Mouse (Mus musculus) kidney, embryonic 15.5 days (tissue): ENCODE data around the gene Pald1. TPM values are rescaled to one million over a fixed set of nuclear protein-coding genes. Genes with fewer than 3 reads are reported as not detected.

Experiments used
- ATAC-seq: fragments of 200-750 bp; cut with Nextera tagmentation; replicated peaks from 2 replicates; pipeline ENCODE4 v1.8.0; 2017; ENCODE audit warnings: moderate TSS enrichment; ENCODE audit not compliant: low FRiP score
- H3K27ac ChIP-seq: fragments of 300-500 bp; sonication (generic); 2 replicates; pipeline ENCODE4 v1.5.1; 2015; ENCODE audit warnings: mild to moderate bottlenecking, inconsistent platforms
- H3K27me3 ChIP-seq: fragments of 300-500 bp; sonication (generic); 2 replicates; pipeline ENCODE4 v1.6.1; 2015; ENCODE audit warnings: inconsistent platforms
- H3K36me3 ChIP-seq: fragments of 300-500 bp; sonication (generic); 2 replicates; pipeline ENCODE4 v1.6.1; 2015; ENCODE audit warnings: inconsistent platforms
- H3K4me1 ChIP-seq: fragments of 300-500 bp; sonication (generic); 2 replicates; pipeline ENCODE4 v1.6.1; 2015; ENCODE audit warnings: inconsistent platforms
- H3K4me2 ChIP-seq: fragments of 300-500 bp; sonication (generic); 2 replicates; pipeline ENCODE4 v1.6.1; 2015; ENCODE audit warnings: moderate library complexity, mild to moderate bottlenecking, inconsistent platforms
- H3K4me3 ChIP-seq: fragments of 300-500 bp; sonication (generic); replicated peaks from 2 replicates; pipeline ENCODE4 v1.5.1; 2015; ENCODE audit warnings: mild to moderate bottlenecking, inconsistent platforms
- H3K9ac ChIP-seq: fragments of 300-500 bp; sonication (generic); 2 replicates; pipeline ENCODE4 v1.6.1; 2015; ENCODE audit warnings: mild to moderate bottlenecking, inconsistent platforms
- H3K9me3 ChIP-seq: fragments of 300-500 bp; sonication (generic); replicated peaks from 2 replicates; pipeline ENCODE4 v1.6.1; 2016; ENCODE audit warnings: inconsistent platforms
- WGBS: fragments of 180-500 bp; shearing (Covaris S2); methylation state at CpG from one replicate; pipeline ENCODE4 v1.1.7; 2015; ENCODE audit warnings: mixed read lengths; 5-methylcytosine and 5-hydroxymethylcytosine counted together
- polyA plus RNA-seq: library from polyadenylated mRNA; unstranded; fragments of >200 nt; fragmentation: Nextera tagmentation; extraction: Ambion mirVana; gene quantifications from 2 replicates; pipeline ENCODE4 v1.2.1, GENCODE M21; 2015

The Pald1 gene
- polyA plus RNA-seq, 1 experiment from 2014 or later: 37.3 TPM

- ATAC-seq: no peak
- Histone ChIP-seq H3K9ac (no peak overlapping the region), H3K9me3 (no peaks in the 10 kb centered on the region), H3K4me1 (peaks cover 86% of the 10 kb centered on the region), H3K27me3 (no peaks in the 10 kb centered on the region), H3K36me3 (no peaks in the 10 kb centered on the region), H3K4me2 (peak overlapping the region; percentile 98), H3K4me3 (peak overlapping the region; percentile 65), H3K27ac (peak overlapping the region; percentile 60)
- WGBS: 14% methylated on average over 9 of the region's 9 CpGs
Observed at GRCm38 (mm10) chr10:61380186-61380585, 3.1 kb downstream of the Pald1 start.

- ATAC-seq: no peak
- Histone ChIP-seq H3K27me3 (no peaks in the 10 kb centered on the region), H3K27ac (0 out of 2 replicates have a peak overlapping the region, but pooled peaks have one; percentile 19), H3K4me2 (peak overlapping the region; percentile 98), H3K4me3 (no peak overlapping the region), H3K9me3 (no peaks in the 10 kb centered on the region), H3K36me3 (no peaks in the 10 kb centered on the region), H3K4me1 (peaks cover 93% of the 10 kb centered on the region), H3K9ac (no peak overlapping the region)
- WGBS: 92% methylated on average over 13 of the region's 13 CpGs
Observed at GRCm38 (mm10) chr10:61379340-61380040, 3.8 kb downstream of the Pald1 start.

GRCm38 (mm10) chr10:61378698-61379097 is 4.6 kb downstream of the Pald1 start:
- no peak for ATAC-seq
- Histone ChIP-seq H3K9ac (no peak overlapping the region), H3K4me2 (no peak overlapping the region), H3K4me3 (no peak overlapping the region), H3K36me3 (no peaks in the 10 kb centered on the region), H3K9me3 (peaks cover 3% of the 10 kb centered on the region), H3K27me3 (no peaks in the 10 kb centered on the region), H3K4me1 (peaks cover 94% of the 10 kb centered on the region), H3K27ac (0 out of 2 replicates have a peak overlapping the region, but pooled peaks have one; percentile 5)
- WGBS: 78% methylated on average over 5 of the region's 5 CpGs

- 92% methylated on average over 5 of the region's 5 CpGs for WGBS
- Histone ChIP-seq H3K27ac (peak overlapping the region; percentile 59; the same call in 1 of the 2 replicates), H3K4me3 (no peak overlapping the region), H3K27me3 (no peaks in the 10 kb centered on the region), H3K9me3 (peaks cover 3% of the 10 kb centered on the region), H3K9ac (no peak overlapping the region), H3K36me3 (no peaks in the 10 kb centered on the region), H3K4me2 (no peak overlapping the region), H3K4me1 (peaks cover 97% of the 10 kb centered on the region)
- ATAC-seq: no peak
Observed at GRCm38 (mm10) chr10:61378050-61378449, 5.3 kb downstream of the Pald1 start.

DNA sequence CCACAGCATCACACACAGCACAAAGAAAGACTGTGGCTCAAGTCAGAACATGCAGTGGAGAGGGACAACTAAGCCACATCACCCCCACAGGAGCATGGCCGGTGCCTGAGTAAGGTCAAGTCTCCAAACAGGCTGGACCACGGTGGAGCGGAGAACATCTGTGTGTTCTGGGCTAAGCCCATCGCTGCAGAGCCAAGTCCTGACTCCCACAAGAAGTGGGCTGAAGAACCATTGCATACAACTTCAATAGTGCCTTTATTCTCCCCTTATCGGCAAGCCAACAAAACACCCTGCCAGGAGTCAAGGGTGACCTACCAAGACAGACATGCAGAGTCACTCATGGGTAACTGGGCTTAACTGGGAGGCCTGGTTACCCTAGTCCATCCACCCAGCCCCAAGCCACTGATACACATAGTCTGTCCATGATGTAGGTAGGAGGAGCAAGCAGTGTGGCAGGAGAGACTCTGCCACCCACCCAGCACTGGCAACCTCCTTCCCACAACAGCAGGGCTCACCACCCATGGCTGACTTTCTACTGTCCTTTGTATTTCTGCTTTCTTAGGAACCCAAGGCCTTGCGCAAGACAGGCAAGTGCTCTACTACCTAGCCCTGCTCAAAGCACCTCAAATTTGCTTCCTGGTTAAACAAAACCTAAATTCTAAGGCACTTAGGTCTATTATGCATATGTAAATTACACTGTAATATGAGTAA is 8.4 kb downstream of the Pald1 start:
- Histone ChIP-seq H3K4me1 (peaks cover 98% of the 10 kb centered on the region), H3K27ac (peak overlapping the region; percentile 86), H3K9me3 (peaks cover 3% of the 10 kb centered on the region), H3K4me2 (0 out of 2 replicates have a peak overlapping the region, but pooled peaks have one; percentile 21), H3K36me3 (no peaks in the 10 kb centered on the region), H3K4me3 (no peak overlapping the region), H3K9ac (no peak overlapping the region), H3K27me3 (no peaks in the 10 kb centered on the region)
- peak; percentile 59 for ATAC-seq
- WGBS: 49% methylated on average over 6 of the region's 6 CpGs

DNA sequence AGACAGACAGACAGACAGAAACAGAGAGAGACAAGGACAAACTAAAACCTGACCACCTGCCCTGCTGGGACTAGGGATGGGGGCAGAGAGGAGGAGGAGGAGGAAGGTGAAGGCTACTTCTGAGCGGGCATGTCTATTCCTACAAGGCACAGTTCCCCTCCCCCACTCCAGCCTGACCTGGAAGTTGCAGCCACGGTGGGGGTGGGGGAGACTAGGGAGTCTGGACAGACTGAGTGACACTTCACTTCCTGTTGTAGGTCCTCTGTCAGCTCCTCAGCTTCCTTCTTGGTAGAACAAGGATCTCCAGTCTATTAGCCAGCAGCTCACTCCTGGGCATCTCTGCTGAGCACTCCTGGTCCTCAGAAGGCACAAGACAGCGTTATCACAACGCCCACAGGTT is 9.3 kb downstream of the Pald1 start:
- Histone ChIP-seq H3K27me3 (no peaks in the 10 kb centered on the region), H3K4me3 (no peak overlapping the region), H3K27ac (peak overlapping the region; percentile 86), H3K9me3 (peaks cover 3% of the 10 kb centered on the region), H3K36me3 (no peaks in the 10 kb centered on the region), H3K4me2 (0 out of 2 replicates have a peak overlapping the region, but pooled peaks have one; percentile 21), H3K4me1 (peaks cover 99% of the 10 kb centered on the region), H3K9ac (no peak overlapping the region)
- ATAC-seq: no peak
- 19% methylated on average over 4 of the region's 4 CpGs for WGBS

- Histone ChIP-seq H3K4me3 (no peak overlapping the region), H3K36me3 (no peaks in the 10 kb centered on the region), H3K4me2 (no peak overlapping the region), H3K4me1 (peaks cover 96% of the 10 kb centered on the region), H3K27ac (peak overlapping the region; percentile 76), H3K9ac (no peak overlapping the region), H3K27me3 (no peaks in the 10 kb centered on the region), H3K9me3 (peaks cover 3% of the 10 kb centered on the region)
- no peak for ATAC-seq
- WGBS: 41% methylated on average over 4 of the region's 4 CpGs
Observed at GRCm38 (mm10) chr10:61372585-61372923, 10.8 kb downstream of the Pald1 start.

- peaks cover 91% of the 10 kb centered on the region for H3K4me1 ChIP-seq
- 65% methylated on average over 9 of the region's 9 CpGs for WGBS
- H3K9me3 ChIP-seq: peaks cover 3% of the 10 kb centered on the region
- no peak overlapping the region for H3K4me2 ChIP-seq
- H3K27me3 ChIP-seq: no peaks in the 10 kb centered on the region
- no peaks in the 10 kb centered on the region for H3K36me3 ChIP-seq
- ATAC-seq: no peak
- peak overlapping the region; percentile 86 for H3K27ac ChIP-seq
- H3K4me3 ChIP-seq: no peak overlapping the region
- no peak overlapping the region for H3K9ac ChIP-seq
Observed at GRCm38 (mm10) chr10:61371884-61372584, 11.3 kb downstream of the Pald1 start.

DNA sequence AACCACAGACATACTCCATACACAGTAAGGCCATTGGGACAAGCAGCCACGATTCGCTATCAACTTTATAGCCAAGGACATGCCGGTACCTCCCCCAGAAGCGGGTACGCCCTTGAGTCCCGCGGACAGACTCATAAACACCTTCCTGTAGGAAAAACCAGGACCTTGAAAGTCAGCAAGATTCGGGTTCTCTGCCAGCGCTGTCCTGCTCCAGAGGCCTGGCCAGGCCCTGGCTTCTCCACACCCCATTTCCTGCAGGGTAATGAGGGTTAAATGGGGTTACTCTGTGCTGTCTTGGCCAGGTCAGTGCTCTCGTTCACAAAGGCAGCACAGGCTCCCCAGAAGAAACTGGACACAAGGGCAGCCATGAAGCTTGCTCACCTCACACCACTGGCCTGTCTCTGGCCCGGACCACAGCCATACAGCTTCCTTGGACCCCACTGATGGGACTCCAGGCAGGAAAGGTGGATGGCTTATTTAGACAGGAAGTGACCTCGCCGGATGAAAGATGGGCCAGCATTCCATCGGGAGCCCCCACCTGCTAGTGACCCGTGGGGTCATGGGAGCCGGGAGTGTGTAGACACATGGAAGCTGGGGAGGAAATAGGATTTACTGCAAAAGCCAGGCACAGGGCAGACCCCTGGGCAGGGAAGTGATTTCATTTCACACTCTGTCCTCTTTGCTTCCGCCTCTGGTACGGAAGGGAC is 12.9 kb downstream of the Pald1 start:
- Histone ChIP-seq H3K9ac (no peak overlapping the region), H3K27ac (peak overlapping the region; percentile 86), H3K4me2 (peak overlapping the region; percentile 17), H3K36me3 (no peaks in the 10 kb centered on the region), H3K27me3 (no peaks in the 10 kb centered on the region), H3K4me1 (peaks cover 82% of the 10 kb centered on the region), H3K4me3 (0 out of 2 replicates have a peak overlapping the region, but pooled peaks have one; percentile 1), H3K9me3 (peaks cover 3% of the 10 kb centered on the region)
- ATAC-seq: peak; percentile 27
- WGBS: 11% methylated on average over 18 of the region's 18 CpGs

GRCm38 (mm10) chr10:61369755-61370154 is 13.6 kb downstream of the Pald1 start:
- H3K27ac ChIP-seq: peak overlapping the region; percentile 86
- H3K4me1 ChIP-seq: peaks cover 76% of the 10 kb centered on the region
- 0 out of 2 replicates have a peak, but pooled peaks cover under 1% of the 10 kb centered on the region for H3K36me3 ChIP-seq
- ATAC-seq: no peak
- no peak overlapping the region for H3K4me3 ChIP-seq
- peaks cover 3% of the 10 kb centered on the region for H3K9me3 ChIP-seq
- H3K27me3 ChIP-seq: no peaks in the 10 kb centered on the region
- no peak overlapping the region for H3K9ac ChIP-seq
- WGBS: 31% methylated on average over 5 of the region's 5 CpGs
- no peak overlapping the region for H3K4me2 ChIP-seq

DNA sequence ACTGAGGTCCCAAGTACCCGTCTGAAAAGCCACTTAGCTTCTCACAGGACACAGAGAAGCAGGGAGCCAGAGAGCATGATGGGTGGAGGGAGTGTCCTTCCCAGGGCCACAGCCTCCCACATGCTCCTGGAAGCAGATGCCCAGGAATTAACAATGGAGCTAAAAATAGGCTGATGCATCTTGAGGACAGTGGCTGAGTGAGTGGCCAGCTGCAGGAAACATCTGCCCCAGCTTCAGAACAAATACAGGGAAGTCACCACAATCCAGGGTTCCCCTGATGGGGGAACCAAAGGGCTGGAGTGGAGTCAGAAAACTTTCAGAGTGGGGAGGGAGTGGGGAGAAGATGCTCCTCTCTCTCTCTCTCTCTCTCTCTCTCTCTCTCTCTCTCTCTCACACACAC is 17.4 kb downstream of the Pald1 start:
- no peak overlapping the region for H3K27ac ChIP-seq
- no peak for ATAC-seq
- 46% methylated on average over 1 of the region's 1 CpGs for WGBS

More for the DNA sequence above, 17.4 kb downstream of the Pald1 start:
- Histone ChIP-seq H3K9ac (no peak overlapping the region), H3K36me3 (peaks cover 6% of the 10 kb centered on the region; the same call in 1 of the 2 replicates), H3K27me3 (no peaks in the 10 kb centered on the region), H3K4me1 (peaks cover 46% of the 10 kb centered on the region), H3K4me3 (no peak overlapping the region), H3K9me3 (no peaks in the 10 kb centered on the region), H3K4me2 (no peak overlapping the region)
